Mouse (Mus musculus) stomach, embryonic 14.5 days (tissue): Measurements from ENCODE around the gene Necab3. TPM values are rescaled to one million over a fixed set of nuclear protein-coding genes. Genes with fewer than 3 reads are reported as not detected.

Source experiments
- ATAC-seq: fragments of 200-750 bp; cut with Nextera tagmentation; 2 replicates; pipeline ENCODE4 v1.8.0; 2017; ENCODE audit warnings: low read depth, moderate TSS enrichment; ENCODE audit not compliant: insufficient number of reproducible peaks, insufficient read depth, low FRiP score
- H3K27ac ChIP-seq: fragments of 300-500 bp; sonication (generic); 2 replicates; pipeline ENCODE4 v1.5.1; 2014; ENCODE audit warnings: mild to moderate bottlenecking, low read length, moderate library complexity, mixed read lengths
- H3K27me3 ChIP-seq: fragments of 300-500 bp; sonication (generic); 2 replicates; pipeline ENCODE4 v1.6.1; 2014; ENCODE audit warnings: low read length, control low read depth, mixed read lengths; ENCODE audit not compliant: control insufficient read depth, insufficient read depth
- H3K36me3 ChIP-seq: fragments of 300-500 bp; sonication (generic); 2 replicates; pipeline ENCODE4 v1.6.1; 2014; ENCODE audit warnings: mild to moderate bottlenecking, control low read depth, low read length, moderate library complexity, mixed read lengths; ENCODE audit not compliant: control insufficient read depth, insufficient read depth
- H3K4me1 ChIP-seq: fragments of 300-500 bp; sonication (generic); 2 replicates; pipeline ENCODE4 v1.6.1; 2014; ENCODE audit warnings: low read length, control low read depth, mixed read lengths; ENCODE audit not compliant: control insufficient read depth, insufficient read depth
- H3K4me2 ChIP-seq: fragments of 300-500 bp; sonication (generic); replicated peaks from 2 replicates; pipeline ENCODE4 v1.6.1; 2014; ENCODE audit warnings: low read depth, low read length, control low read depth
- H3K4me3 ChIP-seq: fragments of 300-500 bp; sonication (generic); 2 replicates; pipeline ENCODE4 v1.5.1; 2014; ENCODE audit warnings: low read depth, low read length, control low read depth
- H3K9ac ChIP-seq: fragments of 300-500 bp; sonication (generic); replicated peaks from 2 replicates; pipeline ENCODE4 v1.6.1; 2014; ENCODE audit warnings: low read depth, mild to moderate bottlenecking, control low read depth, low read length, moderate library complexity, mixed read lengths
- H3K9me3 ChIP-seq: fragments of 300-500 bp; sonication (generic); 2 replicates; pipeline ENCODE4 v1.6.1; 2016; ENCODE audit warnings: low read depth, low read length, control low read depth; ENCODE audit not compliant: control insufficient read depth
- WGBS: fragments of 180-500 bp; shearing (Covaris S2); extraction: QIAGEN DNeasy Blood & Tissue Kit; methylation state at CpG from one replicate; pipeline ENCODE4 v1.1.7; 2014; 5-methylcytosine and 5-hydroxymethylcytosine counted together
- polyA plus RNA-seq: library from polyadenylated mRNA; unstranded; fragments of >200 nt; fragmentation: Nextera tagmentation; extraction: Ambion mirVana; gene quantifications from 2 replicates; pipeline ENCODE4 v1.2.1, GENCODE M21; 2014

The Necab3 gene
- polyA plus RNA-seq, result 3.2 and 4.1 TPM in 2 replicates

- H3K4me2 ChIP-seq, result peak within 1 kb of the TSS; percentile 37
- H3K27me3 ChIP-seq, result no peaks in the 10 kb centered on the region
- no peak within 1 kb of the TSS for H3K27ac ChIP-seq
- peak within 1 kb of the TSS; percentile 11 for H3K4me3 ChIP-seq
- 9% methylated on average over 34 of the region's 34 CpGs for WGBS
- no peak for ATAC-seq
- H3K4me1 ChIP-seq, result peaks cover 9% of the 10 kb centered on the region; the same call in 1 of the 2 replicates
- peaks cover 14% of the 10 kb centered on the region for H3K36me3 ChIP-seq
- H3K9ac ChIP-seq, result 0 out of 2 replicates have a peak within 1 kb of the TSS, but pooled peaks have one; percentile 2
- H3K9me3 ChIP-seq, result no peaks in the 10 kb centered on the region
These were observed at the start of gene Necab3 for GRCm38 (mm10) chr2:154558264-154559039. Gene Necab3, minus strand, starts transcription at chr2:154558890.

- H3K9me3 ChIP-seq, result no peaks in the 10 kb centered on the region
- no peak overlapping the region for H3K27ac ChIP-seq
- H3K4me1 ChIP-seq, result peaks cover 7% of the 10 kb centered on the region; the same call in 1 of the 2 replicates
- no peak overlapping the region for H3K4me3 ChIP-seq
- no peaks in the 10 kb centered on the region for H3K27me3 ChIP-seq
- H3K4me2 ChIP-seq, result no peak overlapping the region
- 76% methylated on average over 1 of the region's 1 CpGs for WGBS
- H3K9ac ChIP-seq, result no peak overlapping the region
- H3K36me3 ChIP-seq, result no peaks in the 10 kb centered on the region
- ATAC-seq, result no peak
These were observed 48.3 kb upstream of the Necab3 start for GRCm38 (mm10) chr2:154606965-154607364.

GRCm38 (mm10) chr2:154604156-154604555 is 45.5 kb upstream of the Necab3 start:
- Histone ChIP-seq H3K9ac (no peak overlapping the region), H3K4me1 (peaks cover 7% of the 10 kb centered on the region; the same call in 1 of the 2 replicates), H3K4me3 (peak overlapping the region; percentile 87), H3K36me3 (no peaks in the 10 kb centered on the region), H3K27ac (no peak overlapping the region), H3K4me2 (peak overlapping the region; percentile 88), H3K9me3 (no peaks in the 10 kb centered on the region), H3K27me3 (no peaks in the 10 kb centered on the region)
- 31% methylated on average over 7 of the region's 7 CpGs for WGBS
- ATAC-seq, result no peak

GRCm38 (mm10) chr2:154603638-154604153 is 45.0 kb upstream of the Necab3 start, which contains the start of gene Pxmp4:
Gene Pxmp4, minus strand, starts transcription at chr2:154603708.
- Histone ChIP-seq H3K4me2 (peak within 1 kb of the TSS; percentile 88), H3K9me3 (no peaks in the 10 kb centered on the region), H3K9ac (peak within 1 kb of the TSS; percentile 80), H3K27me3 (no peaks in the 10 kb centered on the region), H3K36me3 (no peaks in the 10 kb centered on the region), H3K4me1 (peaks cover 7% of the 10 kb centered on the region; the same call in 1 of the 2 replicates), H3K4me3 (peak within 1 kb of the TSS; percentile 87), H3K27ac (no peak within 1 kb of the TSS; the same call in 1 of the 2 replicates)
- peak; percentile 100 for ATAC-seq
- WGBS, result 1% methylated on average over 13 of the region's 13 CpGs

- H3K4me3 ChIP-seq, result peak overlapping the region; percentile 87
- H3K4me1 ChIP-seq, result peaks cover 7% of the 10 kb centered on the region; the same call in 1 of the 2 replicates
- H3K9ac ChIP-seq, result peak overlapping the region; percentile 80
- no peak overlapping the region; the same call in 1 of the 2 replicates for H3K27ac ChIP-seq
- WGBS, result 16% methylated on average over 22 of the region's 22 CpGs
- no peaks in the 10 kb centered on the region for H3K9me3 ChIP-seq
- no peak for ATAC-seq
- no peaks in the 10 kb centered on the region for H3K27me3 ChIP-seq
- H3K36me3 ChIP-seq, result no peaks in the 10 kb centered on the region
- peak overlapping the region; percentile 88 for H3K4me2 ChIP-seq
These were observed 44.4 kb upstream of the Necab3 start for GRCm38 (mm10) chr2:154603007-154603637.

GRCm38 (mm10) chr2:154601324-154601723 is 42.6 kb upstream of the Necab3 start:
- no peaks in the 10 kb centered on the region for H3K36me3 ChIP-seq
- no peak overlapping the region for H3K4me2 ChIP-seq
- ATAC-seq, result no peak
- H3K9ac ChIP-seq, result no peak overlapping the region
- peaks cover 7% of the 10 kb centered on the region; the same call in 1 of the 2 replicates for H3K4me1 ChIP-seq
- H3K4me3 ChIP-seq, result no peak overlapping the region
- H3K27ac ChIP-seq, result no peak overlapping the region
- WGBS, result 70% methylated on average over 3 of the region's 3 CpGs
- H3K27me3 ChIP-seq, result no peaks in the 10 kb centered on the region
- no peaks in the 10 kb centered on the region for H3K9me3 ChIP-seq

- WGBS, result 68% methylated on average over 6 of the region's 6 CpGs
These were observed 41.9 kb upstream of the Necab3 start for GRCm38 (mm10) chr2:154600586-154600985.

GRCm38 (mm10) chr2:154597399-154597798 is 38.7 kb upstream of the Necab3 start:
- Histone ChIP-seq H3K4me2 (no peak overlapping the region), H3K36me3 (peaks cover 5% of the 10 kb centered on the region; the same call in 1 of the 2 replicates), H3K9ac (no peak overlapping the region), H3K4me3 (no peak overlapping the region), H3K27ac (no peak overlapping the region), H3K4me1 (no peaks in the 10 kb centered on the region), H3K27me3 (no peaks in the 10 kb centered on the region), H3K9me3 (no peaks in the 10 kb centered on the region)
- no peak for ATAC-seq
- WGBS, result 87% methylated on average over 3 of the region's 3 CpGs

More at GRCm38 (mm10) chr2:154600586-154600985, 41.9 kb upstream of the Necab3 start:
- H3K4me2 ChIP-seq, result no peak overlapping the region
- H3K27me3 ChIP-seq, result no peaks in the 10 kb centered on the region
- no peaks in the 10 kb centered on the region for H3K36me3 ChIP-seq
- no peak overlapping the region for H3K9ac ChIP-seq
- no peak overlapping the region for H3K4me3 ChIP-seq
- no peak overlapping the region for H3K27ac ChIP-seq
- H3K4me1 ChIP-seq, result peaks cover 7% of the 10 kb centered on the region; the same call in 1 of the 2 replicates
- H3K9me3 ChIP-seq, result no peaks in the 10 kb centered on the region
- no peak for ATAC-seq
